Mouse (Mus musculus) heart, embryonic 14.5 days (tissue): ENCODE data around the gene Sgpp2. TPM values are rescaled to one million over a fixed set of nuclear protein-coding genes. Genes with fewer than 3 reads are reported as not detected.

Experiments used
- ATAC-seq: fragments of 200-750 bp; cut with Nextera tagmentation; 2 replicates; pipeline ENCODE4 v1.8.0; 2017; ENCODE audit warnings: low read depth, moderate TSS enrichment; ENCODE audit not compliant: insufficient number of reproducible peaks, insufficient read depth, low FRiP score
- H3K27ac ChIP-seq, 2 experiments: fragments of 200-500 bp in 1 of 2; fragments of 300-500 bp in 1 of 2; sonication (generic) in 1 of 2; replicated peaks in 1 of 2; 2 replicates each; pipeline ENCODE4 v1.5.1; 2012 to 2014; ENCODE audit warnings: low read depth in 2 of 2, low read length in 2 of 2, control low read depth in 1 of 2, mild to moderate bottlenecking in 1 of 2, mixed read lengths in 1 of 2; ENCODE audit not compliant: control insufficient read depth in 1 of 2, insufficient read depth in 1 of 2
- H3K27me3 ChIP-seq: fragments of 300-500 bp; sonication (generic); 2 replicates; pipeline ENCODE4 v1.6.1; 2014; ENCODE audit warnings: mild to moderate bottlenecking, low read length, control low read depth; ENCODE audit not compliant: control insufficient read depth, insufficient read depth
- H3K36me3 ChIP-seq: fragments of 300-500 bp; sonication (generic); 2 replicates; pipeline ENCODE4 v1.6.1; 2014; ENCODE audit warnings: mild to moderate bottlenecking, control low read depth, low read length, mixed read lengths; ENCODE audit not compliant: control insufficient read depth, insufficient read depth
- H3K4me1 ChIP-seq, 2 experiments: fragments of 200-500 bp in 1 of 2; fragments of 300-500 bp in 1 of 2; sonication (generic) in 1 of 2; 2 replicates each; pipeline ENCODE4 v1.6.1; 2012 to 2014; ENCODE audit warnings: low read length in 2 of 2, control low read depth in 1 of 2, mixed read lengths in 1 of 2; ENCODE audit not compliant: control insufficient read depth in 2 of 2, insufficient read depth in 2 of 2
- H3K4me2 ChIP-seq: fragments of 300-500 bp; sonication (generic); 2 replicates; pipeline ENCODE4 v1.6.1; 2014; ENCODE audit warnings: mild to moderate bottlenecking, low read length
- H3K4me3 ChIP-seq, 2 experiments: fragments of 200-500 bp in 1 of 2; fragments of 300-500 bp in 1 of 2; sonication (generic) in 1 of 2; 2 replicates each; pipeline ENCODE4 v1.5.1; 2012 to 2014; ENCODE audit warnings: low read length in 2 of 2, mild to moderate bottlenecking in 2 of 2, control low read depth in 1 of 2, low read depth in 1 of 2, moderate library complexity in 1 of 2; ENCODE audit not compliant: control insufficient read depth in 1 of 2, insufficient read depth in 1 of 2
- H3K9ac ChIP-seq: fragments of 300-500 bp; sonication (generic); 2 replicates; pipeline ENCODE4 v1.6.1; 2014; ENCODE audit warnings: mild to moderate bottlenecking, low read length
- H3K9me3 ChIP-seq: fragments of 300-500 bp; sonication (generic); 2 replicates; pipeline ENCODE4 v1.6.1; 2016; ENCODE audit warnings: low read length, control low read depth; ENCODE audit not compliant: control insufficient read depth
- WGBS: fragments of 180-500 bp; shearing (Covaris S2); extraction: QIAGEN DNeasy Blood & Tissue Kit; methylation state at CpG from one replicate; pipeline ENCODE4 v1.1.7; 2014; 5-methylcytosine and 5-hydroxymethylcytosine counted together
- polyA plus RNA-seq: library from polyadenylated mRNA; unstranded; fragments of >200 nt; fragmentation: Nextera tagmentation; extraction: Ambion mirVana; gene quantifications from 2 replicates; pipeline ENCODE4 v1.2.1, GENCODE M21; 2014

Gene Sgpp2
- polyA plus RNA-seq: 0.20 and 0.24 TPM in 2 replicates

DNA sequence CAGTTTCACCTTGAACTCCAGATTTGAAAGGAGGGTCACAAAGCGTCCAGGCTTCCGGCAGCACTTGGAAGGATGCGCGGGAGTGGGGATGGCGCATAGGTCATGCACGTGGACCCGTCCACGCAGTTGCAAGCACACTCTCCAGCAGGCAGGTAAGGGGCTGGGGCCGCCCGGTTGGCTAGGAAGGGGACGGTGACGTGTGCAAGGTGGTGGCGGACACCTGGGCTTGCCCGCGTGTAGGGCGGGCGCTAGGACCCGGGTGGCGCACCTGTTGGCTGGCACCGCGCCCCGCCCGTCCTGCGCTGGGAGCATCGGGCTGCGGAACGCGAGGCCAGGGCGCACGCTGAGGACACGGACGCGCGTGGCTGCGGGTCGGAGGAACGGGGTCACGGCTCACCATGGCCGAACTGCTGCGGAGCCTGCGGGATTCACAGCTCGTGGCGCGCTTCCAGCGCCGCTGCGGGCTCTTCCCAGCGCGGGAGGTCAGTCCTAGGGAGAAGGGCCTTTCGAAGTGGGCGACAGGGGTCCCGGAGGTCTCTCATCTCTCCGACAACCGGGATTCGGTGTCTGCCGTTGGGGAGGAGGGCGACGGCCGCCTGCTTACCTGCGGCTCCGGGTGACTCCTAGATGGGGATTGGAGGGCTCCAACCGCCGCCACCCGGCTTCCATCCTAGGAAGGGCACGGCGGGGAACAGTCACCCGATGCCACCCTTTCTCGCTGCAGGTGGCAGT, at the start of gene Sgpp2:
Sgpp2 (plus strand) TSS at position 325 of the 732 bp plus-strand sequence.
- Histone ChIP-seq H3K36me3 (no peaks in the 10 kb centered on the region), H3K9ac (peak within 1 kb of the TSS; percentile 53; the same call in 1 of the 2 replicates), H3K4me1 (peaks cover 10 to 15% of the 10 kb centered on the region in 2 experiments; a peak in 3 of 4 replicates), H3K4me2 (peak within 1 kb of the TSS; percentile 99), H3K9me3 (no peaks in the 10 kb centered on the region), H3K4me3 (peak within 1 kb of the TSS; percentile 45 to 59), H3K27me3 (peaks cover 56% of the 10 kb centered on the region), H3K27ac (no peak within 1 kb of the TSS)
- no peak for ATAC-seq
- WGBS: under 1% methylated on average over 68 of the region's 68 CpGs

DNA sequence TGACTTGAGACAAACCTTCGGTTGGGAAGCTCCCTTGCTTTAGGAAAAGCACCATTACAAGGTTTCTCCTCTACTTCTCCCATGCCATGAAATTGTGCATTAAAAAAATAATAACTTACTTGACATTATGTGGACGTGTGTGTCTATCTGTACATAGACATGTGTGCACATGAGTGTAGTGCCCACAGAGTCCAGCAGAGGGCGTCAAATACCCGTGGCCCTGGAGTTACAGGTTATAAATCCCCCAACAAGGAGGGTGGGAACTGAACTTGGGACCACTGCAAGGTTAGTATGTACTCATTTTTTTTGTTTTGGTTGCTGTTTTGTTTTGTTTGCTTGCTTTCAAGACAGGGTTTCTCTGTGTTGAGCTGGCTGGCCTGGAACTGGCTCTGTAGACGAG, 42.6 kb upstream of the Sgpp2 start:
- H3K9me3 ChIP-seq: no peaks in the 10 kb centered on the region
- H3K27ac ChIP-seq: no peak overlapping the region
- no peak for ATAC-seq
- no peaks in the 10 kb centered on the region for H3K27me3 ChIP-seq
- WGBS: 53% methylated on average over 5 of the region's 5 CpGs
- no peak overlapping the region for H3K9ac ChIP-seq
- no peaks in the 10 kb centered on the region for H3K4me1 ChIP-seq
- no peak overlapping the region for H3K4me3 ChIP-seq
- no peaks in the 10 kb centered on the region for H3K36me3 ChIP-seq
- no peak overlapping the region for H3K4me2 ChIP-seq

DNA sequence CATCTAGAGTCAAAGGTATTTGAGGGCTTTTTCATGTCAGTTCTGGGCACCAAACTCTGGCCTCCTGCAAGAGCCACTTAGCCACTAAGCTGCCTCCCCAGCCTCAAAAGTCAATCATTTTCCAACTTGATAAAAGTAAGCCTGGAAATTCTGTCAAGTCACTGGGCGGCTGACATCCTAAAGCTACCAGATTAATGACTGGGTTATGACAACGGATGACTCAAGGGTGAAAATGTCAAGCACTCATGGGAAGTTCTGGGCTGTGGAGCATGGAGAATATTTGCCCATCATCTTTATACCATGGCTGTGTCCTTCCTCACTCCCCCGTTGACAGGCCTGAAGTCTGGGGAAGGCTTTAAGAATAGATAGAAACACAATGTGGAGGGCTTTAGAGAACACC, 37.2 kb upstream of the Sgpp2 start:
- H3K4me2 ChIP-seq: no peak overlapping the region
- H3K9me3 ChIP-seq: no peaks in the 10 kb centered on the region
- ATAC-seq: no peak
- H3K9ac ChIP-seq: no peak overlapping the region
- no peaks in the 10 kb centered on the region for H3K36me3 ChIP-seq
- WGBS: 48% methylated on average over 3 of the region's 3 CpGs
- H3K27ac ChIP-seq: no peak overlapping the region
- H3K4me1 ChIP-seq: no peaks in the 10 kb centered on the region
- no peak overlapping the region for H3K4me3 ChIP-seq
- no peaks in the 10 kb centered on the region for H3K27me3 ChIP-seq

DNA sequence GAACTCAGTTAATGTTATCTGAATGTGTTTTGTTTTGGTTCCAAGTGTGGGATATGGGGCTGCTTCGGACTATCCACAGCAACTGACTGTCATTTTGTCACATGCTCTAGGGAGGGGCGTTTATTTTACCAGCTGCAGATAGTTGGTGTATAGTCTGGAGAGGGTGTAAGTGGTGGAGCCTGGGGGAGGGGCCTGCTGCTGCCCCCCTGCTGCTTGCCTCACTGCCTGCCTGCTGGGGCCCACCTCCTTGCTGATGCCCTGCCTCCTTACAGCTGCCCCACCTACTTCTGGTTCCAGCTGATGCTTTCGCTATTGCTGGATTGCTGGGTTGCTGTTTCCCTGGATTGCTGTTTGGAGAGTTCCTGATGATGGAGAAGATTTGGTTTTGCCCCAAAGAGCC, 31.0 kb upstream of the Sgpp2 start:
- H3K9me3 ChIP-seq: no peaks in the 10 kb centered on the region
- no peak overlapping the region for H3K4me3 ChIP-seq
- H3K9ac ChIP-seq: no peak overlapping the region
- no peak overlapping the region; a peak in 1 of 4 replicates for H3K27ac ChIP-seq
- peaks cover 2 to 4% of the 10 kb centered on the region in 2 experiments; a peak in 2 of 4 replicates for H3K4me1 ChIP-seq
- 16% methylated on average over 3 of the region's 3 CpGs for WGBS
- no peaks in the 10 kb centered on the region for H3K27me3 ChIP-seq
- ATAC-seq: no peak
- H3K36me3 ChIP-seq: no peaks in the 10 kb centered on the region
- H3K4me2 ChIP-seq: peak overlapping the region; percentile 31

DNA sequence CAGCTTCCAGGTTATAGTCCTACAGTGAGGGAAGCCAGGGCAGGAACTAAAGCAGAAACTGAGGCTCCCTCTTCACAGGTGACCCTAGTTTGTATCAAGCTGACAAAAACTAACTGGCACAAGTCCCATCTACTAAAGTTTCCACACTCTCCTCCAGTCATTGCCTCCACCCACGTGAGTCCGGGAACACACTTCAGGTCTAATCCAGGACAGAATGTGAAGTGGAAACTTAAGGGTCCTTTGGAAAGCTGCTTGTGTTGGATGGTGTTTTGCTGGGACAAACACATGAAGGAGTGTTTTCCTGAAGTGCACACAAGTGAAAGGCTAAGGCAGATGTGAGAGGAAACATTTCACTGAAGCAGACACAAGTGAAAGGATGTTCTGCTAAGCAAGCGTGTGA, 17.7 kb upstream of the Sgpp2 start:
- H3K4me3 ChIP-seq: no peak overlapping the region
- no peaks in the 10 kb centered on the region for H3K36me3 ChIP-seq
- H3K9me3 ChIP-seq: no peaks in the 10 kb centered on the region
- ATAC-seq: no peak
- H3K27me3 ChIP-seq: no peaks in the 10 kb centered on the region
- no peaks in the 10 kb centered on the region for H3K4me1 ChIP-seq
- 78% methylated on average over 3 of the region's 3 CpGs for WGBS
- no peak overlapping the region for H3K9ac ChIP-seq
- no peak overlapping the region for H3K27ac ChIP-seq
- no peak overlapping the region for H3K4me2 ChIP-seq

DNA sequence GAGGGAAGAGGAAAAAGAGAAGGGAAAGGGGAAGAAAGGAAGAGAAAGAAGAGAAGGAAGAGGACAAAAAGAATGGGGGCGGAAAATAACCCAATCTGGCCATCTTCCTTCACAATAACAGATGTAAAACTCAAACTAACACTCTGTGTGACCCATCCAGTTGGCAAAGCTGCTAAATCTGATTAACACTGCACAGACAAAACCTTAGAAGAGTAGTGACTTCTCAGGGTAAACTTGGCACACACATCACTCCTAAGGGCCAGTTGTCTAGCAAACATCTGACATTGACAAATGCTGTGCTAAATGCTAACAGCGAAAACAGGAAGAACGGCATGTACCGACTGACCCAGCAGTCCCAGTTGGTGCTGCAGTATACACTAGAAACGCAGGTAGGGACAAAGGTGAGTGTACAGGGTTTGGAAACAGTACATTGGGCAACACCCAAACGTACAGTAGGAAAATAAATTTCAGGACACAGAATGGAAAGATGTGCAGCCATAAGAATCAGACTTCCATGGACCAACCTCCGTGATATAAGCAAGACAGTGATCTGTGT, 10.4 kb upstream of the Sgpp2 start:
- WGBS: 75% methylated on average over 7 of the region's 7 CpGs

DNA sequence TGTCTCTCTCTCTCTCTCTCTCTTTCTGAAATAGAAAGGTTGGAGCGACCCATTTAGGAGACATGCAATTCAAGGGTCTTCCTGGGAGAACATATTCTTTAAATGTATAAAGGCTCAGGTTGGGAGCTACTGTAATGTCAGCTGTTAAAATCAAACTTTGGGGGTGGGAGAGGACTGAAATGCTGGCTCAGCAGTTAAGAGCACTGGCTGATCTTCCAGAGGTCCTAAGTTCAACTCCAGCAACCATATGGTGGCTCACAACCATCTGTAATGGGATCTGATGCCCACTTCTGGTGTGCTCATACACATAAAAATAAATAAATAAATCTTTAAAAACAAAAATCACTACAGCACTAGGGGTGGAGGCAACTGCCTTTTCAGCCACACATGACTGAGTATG, 1.5 kb upstream of the Sgpp2 start:
- H3K36me3 ChIP-seq: no peaks in the 10 kb centered on the region
- peaks cover 53% of the 10 kb centered on the region for H3K27me3 ChIP-seq
- no peak overlapping the region for H3K4me3 ChIP-seq
- H3K4me2 ChIP-seq: no peak overlapping the region
- H3K9me3 ChIP-seq: no peaks in the 10 kb centered on the region
- H3K9ac ChIP-seq: no peak overlapping the region
- no peak overlapping the region for H3K27ac ChIP-seq
- ATAC-seq: no peak
- WGBS: 68% methylated on average over 1 of the region's 1 CpGs
- peaks cover 10 to 15% of the 10 kb centered on the region in 2 experiments; a peak in 3 of 4 replicates for H3K4me1 ChIP-seq

More for the DNA sequence above, 10.4 kb upstream of the Sgpp2 start:
- H3K4me3 ChIP-seq: no peak overlapping the region
- no peak for ATAC-seq
- no peak overlapping the region for H3K9ac ChIP-seq
- H3K4me1 ChIP-seq: no peaks in the 10 kb centered on the region
- H3K27me3 ChIP-seq: no peaks in the 10 kb centered on the region
- no peak overlapping the region for H3K4me2 ChIP-seq
- no peaks in the 10 kb centered on the region for H3K36me3 ChIP-seq
- no peak overlapping the region for H3K27ac ChIP-seq
- H3K9me3 ChIP-seq: no peaks in the 10 kb centered on the region
